Mouse (Mus musculus) myocyte (in vitro differentiated cells): ENCODE results near the gene Brsk1.

Experiments
- E2F4 ChIP-seq: IDR thresholded peaks from one replicate; pipeline ENCODE4 v1.6.1; 2011; ENCODE audit warnings: mild to moderate bottlenecking, control low read depth, moderate library complexity; ENCODE audit not compliant: insufficient read depth
- POLR2A ChIP-seq: IDR thresholded peaks from one replicate; pipeline ENCODE4 v1.6.1; 2011; ENCODE audit warnings: low read depth, mild to moderate bottlenecking, control low read depth, moderate library complexity; ENCODE audit not compliant: insufficient read length
- POLR2AphosphoS2 ChIP-seq: IDR thresholded peaks from one replicate; pipeline ENCODE4 v1.6.1; 2011; ENCODE audit warnings: low read depth, control low read depth; ENCODE audit not compliant: insufficient read length
- TCF12 ChIP-seq: IDR thresholded peaks from one replicate; pipeline ENCODE4 v1.6.1; 2011; ENCODE audit warnings: mild to moderate bottlenecking, control low read depth; ENCODE audit not compliant: poor library complexity, insufficient read depth, severe bottlenecking

- TF ChIP-seq POLR2A (no peak), TCF12 (no peak), POLR2AphosphoS2 (no peak), E2F4 (no peak)
Observed at GRCm38 (mm10) chr7:4658128-4658907, 32.1 kb upstream of the Brsk1 start.
